Mouse (Mus musculus) lung, adult 2 months (tissue): ENCODE results near the gene Ugt1a9.

Experiments used
- CTCF ChIP-seq: fragments of 200-500 bp; IDR thresholded peaks from 2 replicates; pipeline ENCODE4 v1.5.1; 2011; ENCODE audit warnings: mild to moderate bottlenecking, low read length, control low read depth; ENCODE audit not compliant: insufficient read depth
- POLR2A ChIP-seq: fragments of 200-500 bp; IDR thresholded peaks from 2 replicates; pipeline ENCODE4 v1.6.1; 2011; ENCODE audit warnings: low read depth, mild to moderate bottlenecking, control low read depth, low read length, borderline replicate concordance; ENCODE audit errors: extremely low read depth

GRCm38 (mm10) chr1:88206843-88207479 is 136.4 kb downstream of the Ugt1a9 start:
- TF ChIP-seq CTCF (no peak), POLR2A (no peak)
